Mouse (Mus musculus) brain, embryonic 18.5 days (tissue): Measurements from ENCODE around the gene Catsper1.
"Not testable (repeated sequence)": the region's sequence is repeated elsewhere in the genome, so short reads cannot be mapped to it uniquely, and the experiment has no call there.

Source experiments
- DNase-seq: peaks from one replicate; pipeline ENCODE4 v3.0.0-alpha.2; 2012; ENCODE audit warnings: low read depth, low spot score

The Catsper1 gene

DNA sequence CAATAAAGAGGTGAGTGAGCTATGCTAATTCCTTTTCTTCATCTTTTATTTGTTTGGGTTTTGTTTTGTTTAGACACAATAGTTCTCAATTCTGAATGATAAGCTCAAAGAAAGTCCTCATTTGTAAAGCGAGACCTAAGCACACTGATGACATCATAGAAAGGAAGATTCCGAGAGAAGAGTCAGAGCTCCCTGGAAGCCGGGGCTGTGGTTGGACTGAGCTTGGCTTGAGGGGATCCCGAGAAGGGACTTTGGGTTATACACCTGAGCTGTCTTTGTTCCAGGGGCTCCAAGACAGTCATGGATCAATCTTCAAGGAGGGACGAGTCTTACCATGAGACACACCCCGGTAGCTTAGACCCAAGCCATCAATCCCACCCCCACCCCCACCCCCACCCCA lies at the start of gene Catsper1:
Gene Catsper1, plus strand, starts transcription at position 301 of the 400 bp plus-strand sequence.
- no peak for DNase-seq

DNA sequence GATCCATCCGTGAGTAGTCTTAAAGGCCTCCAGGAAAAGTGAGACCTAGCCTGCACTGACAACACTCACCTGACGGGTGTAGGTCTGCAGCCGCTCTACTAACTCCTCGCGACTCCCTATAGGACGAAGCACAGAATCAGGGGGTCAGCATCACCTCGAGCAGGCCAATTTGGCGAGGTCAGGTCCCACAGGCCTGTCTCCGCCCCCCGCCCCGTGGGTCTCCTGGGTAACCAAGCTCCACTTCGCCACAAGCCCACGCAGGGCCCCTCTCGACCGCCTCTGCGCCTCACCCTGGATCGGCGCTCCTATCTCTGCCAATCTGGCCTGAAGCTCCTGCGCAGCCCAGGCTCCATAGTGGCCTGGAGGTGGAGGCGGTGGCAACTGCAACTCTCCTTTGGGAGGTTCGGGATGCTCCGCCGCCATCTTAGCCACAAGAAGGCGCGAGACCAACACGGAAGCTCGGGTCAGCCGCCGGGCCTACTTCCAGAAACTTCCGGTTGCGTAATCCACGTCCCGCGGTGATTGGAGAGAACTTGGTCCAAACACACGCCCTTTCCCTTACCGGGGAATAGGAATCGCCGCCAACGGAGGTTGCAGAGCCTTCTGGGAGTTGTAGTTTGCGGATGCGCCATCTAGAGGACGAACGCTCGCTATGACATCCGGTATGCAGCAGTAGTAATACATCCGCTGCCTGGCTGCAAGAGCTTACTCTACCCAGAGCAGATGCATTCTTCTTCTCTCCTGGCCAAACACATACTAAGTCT lies 40.4 kb upstream of the Catsper1 start, which contains the start of gene Sf3b2:
Gene Sf3b2, minus strand, starts transcription at position 484 of the 764 bp plus-strand sequence.
- peak; percentile 100 for DNase-seq

DNA sequence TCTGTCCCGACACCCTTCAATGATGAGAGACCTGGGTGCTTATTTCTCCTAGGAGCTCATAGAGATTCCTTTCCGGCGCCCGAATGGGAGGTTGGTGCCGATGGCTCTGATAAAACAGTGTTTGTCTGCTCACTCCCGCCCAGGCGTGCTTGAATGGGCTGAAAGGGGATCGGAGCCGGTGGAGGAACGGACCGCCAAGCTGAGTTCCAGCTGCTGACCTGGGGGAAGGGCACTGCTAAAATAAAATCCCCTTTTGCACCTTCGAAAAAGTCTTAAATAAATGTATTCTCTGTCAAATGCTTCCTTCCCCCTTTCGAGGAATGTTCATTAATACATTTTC lies 39.8 kb upstream of the Catsper1 start:
- no peak for DNase-seq

- DNase-seq: no peak
Measured at GRCm38 (mm10) chr19:5296630-5297029, 38.9 kb upstream of the Catsper1 start.

- DNase-seq: peak; percentile 37
Measured at GRCm38 (mm10) chr19:5297903-5298800, 37.4 kb upstream of the Catsper1 start, which contains the start of gene Gal3st3. Gene Gal3st3, plus strand, starts transcription at chr19:5298331.

DNA sequence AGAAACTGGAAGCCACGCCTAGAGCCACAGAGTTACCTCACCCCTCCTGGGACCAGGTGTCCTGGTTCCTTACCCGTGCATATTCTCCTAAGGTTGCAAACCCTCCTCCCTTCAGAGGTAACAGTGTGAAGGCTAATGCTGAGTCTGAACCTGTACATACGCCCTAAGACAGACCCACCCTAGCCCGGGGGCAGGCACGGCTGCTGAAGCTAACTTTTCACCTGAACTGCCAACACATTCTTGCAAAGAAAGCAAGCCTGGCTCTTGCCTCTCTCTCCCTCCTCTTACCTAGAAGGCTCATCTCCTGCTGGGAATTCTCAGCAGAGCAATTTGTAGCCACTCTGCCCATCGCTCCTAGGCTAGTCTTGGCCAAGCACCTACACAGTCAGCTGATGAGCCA lies 35.0 kb upstream of the Catsper1 start:
- DNase-seq: no peak

DNA sequence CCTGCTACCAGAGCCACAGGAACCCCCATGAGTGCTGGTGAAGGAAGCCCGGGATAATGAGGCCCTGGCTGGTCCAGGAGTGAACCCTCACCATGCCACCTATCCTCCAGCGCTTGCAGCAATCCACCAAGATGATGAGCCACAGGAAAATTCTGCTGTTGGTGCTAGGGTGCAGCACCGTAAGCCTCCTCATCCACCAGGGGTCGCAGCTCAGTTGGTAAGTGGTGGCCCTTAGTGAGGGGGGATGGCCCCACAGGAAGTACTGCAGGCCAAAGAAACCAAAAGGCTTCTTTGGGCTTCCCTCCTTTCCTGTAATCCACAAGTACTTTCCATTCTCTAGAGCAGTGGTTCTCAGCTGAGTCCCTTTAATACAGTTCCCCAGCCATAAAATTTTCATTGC lies 33.1 kb upstream of the Catsper1 start:
- DNase-seq: no peak

- DNase-seq: no peak
Measured at GRCm38 (mm10) chr19:5306279-5306678, 29.3 kb upstream of the Catsper1 start.

- no peak for DNase-seq
Measured at GRCm38 (mm10) chr19:5306968-5307734, 28.4 kb upstream of the Catsper1 start.

DNA sequence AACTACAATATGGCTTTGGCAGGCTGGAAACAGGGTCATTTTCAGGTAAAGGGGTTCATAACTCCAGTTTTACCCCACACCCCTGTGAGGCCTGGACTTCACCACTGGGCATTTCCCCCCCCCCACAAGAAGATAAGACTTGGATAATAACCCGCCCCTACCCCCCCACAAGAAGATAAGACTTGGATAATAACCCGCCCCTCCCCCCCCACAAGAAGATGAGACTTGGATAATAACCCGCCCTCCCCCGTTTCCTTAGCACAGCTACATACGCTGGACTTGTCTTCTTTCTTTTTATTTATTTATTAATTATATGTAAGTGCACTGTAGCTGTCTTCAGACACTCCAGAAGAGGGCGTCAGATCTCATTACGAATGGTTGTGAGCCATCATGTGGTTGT lies 26.5 kb upstream of the Catsper1 start:
- no peak for DNase-seq

DNA sequence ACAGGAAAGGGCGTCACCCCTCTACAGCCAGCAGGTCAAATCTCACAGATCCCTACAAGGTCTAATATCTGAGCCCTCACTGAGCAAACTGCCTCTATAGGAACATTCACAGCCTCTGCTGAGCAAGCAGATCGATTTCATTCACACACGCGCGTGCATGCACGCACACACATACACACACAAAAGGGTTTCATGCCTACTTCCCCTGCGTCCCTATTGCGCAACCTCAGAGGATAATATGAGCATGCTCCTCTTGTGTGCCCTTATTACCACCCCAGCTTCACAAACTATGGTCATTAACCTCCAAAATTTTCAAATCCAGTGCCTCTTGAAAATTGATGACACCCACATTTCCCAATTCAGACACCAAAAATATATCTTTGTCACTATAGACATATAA lies 22.4 kb upstream of the Catsper1 start:
- no peak for DNase-seq

DNA sequence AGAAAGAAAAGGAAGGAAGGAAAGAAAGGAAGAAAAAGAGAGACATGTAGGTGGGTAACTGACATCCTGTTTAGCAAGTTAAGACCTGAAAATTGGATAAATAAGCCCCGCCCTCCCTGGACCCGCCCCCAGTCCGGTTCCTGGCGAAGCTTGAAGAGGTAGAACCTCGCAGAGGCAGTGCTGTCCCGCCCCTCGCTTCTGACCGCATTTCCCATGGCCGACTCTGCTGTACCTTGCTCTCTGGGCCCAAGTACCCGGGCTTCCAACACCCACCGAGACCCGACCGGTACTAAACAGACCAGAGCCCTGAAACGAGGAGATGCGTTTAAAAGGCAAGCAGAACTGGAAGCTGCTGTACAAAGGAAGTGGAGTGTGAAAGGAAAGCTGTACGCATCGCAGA lies 11.7 kb upstream of the Catsper1 start:
- DNase-seq: no peak

GRCm38 (mm10) chr19:5327970-5328369 lies 7.6 kb upstream of the Catsper1 start:
- DNase-seq: no peak

DNA sequence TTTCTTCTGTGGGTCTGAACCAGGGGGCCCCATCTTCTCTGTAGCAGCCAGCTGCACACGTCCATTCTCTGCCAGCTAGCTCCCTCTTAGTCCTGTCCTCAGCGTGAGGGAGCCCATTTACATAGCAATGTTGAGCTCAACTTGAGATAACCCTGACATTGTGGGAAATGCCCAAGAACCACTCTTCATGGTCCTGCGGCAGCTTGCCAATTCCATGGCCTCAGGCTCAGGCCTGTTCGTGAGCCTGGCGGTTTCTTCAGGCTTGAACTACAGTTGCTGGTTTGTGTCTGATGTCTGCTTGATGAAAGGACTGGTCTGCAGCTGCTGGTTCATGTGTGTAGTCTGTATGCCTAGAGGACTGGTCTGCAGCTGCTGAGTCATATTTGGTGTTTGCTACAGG lies 800 bp upstream of the Catsper1 start:
- no peak for DNase-seq

DNA sequence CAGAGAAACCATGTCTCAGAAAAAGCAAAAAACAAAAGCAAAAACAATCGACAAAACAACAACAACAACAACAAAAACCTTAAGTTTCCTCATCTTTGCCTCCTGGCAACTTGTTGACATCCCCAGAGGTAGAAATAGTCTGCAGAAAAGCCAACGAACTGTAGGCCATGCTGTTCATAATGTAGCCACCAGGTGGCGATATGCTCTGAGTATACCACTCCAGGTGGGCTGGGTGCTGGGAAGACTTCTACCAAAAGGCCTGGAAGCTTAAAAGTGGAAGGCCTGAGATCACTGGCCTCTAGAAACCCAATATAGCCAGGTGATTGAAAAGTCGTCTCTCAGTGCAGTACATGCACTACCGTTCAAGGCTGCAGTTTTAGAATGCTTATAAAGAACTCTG lies 2.4 kb downstream of the Catsper1 start:
- DNase-seq: peak; percentile 3

DNA sequence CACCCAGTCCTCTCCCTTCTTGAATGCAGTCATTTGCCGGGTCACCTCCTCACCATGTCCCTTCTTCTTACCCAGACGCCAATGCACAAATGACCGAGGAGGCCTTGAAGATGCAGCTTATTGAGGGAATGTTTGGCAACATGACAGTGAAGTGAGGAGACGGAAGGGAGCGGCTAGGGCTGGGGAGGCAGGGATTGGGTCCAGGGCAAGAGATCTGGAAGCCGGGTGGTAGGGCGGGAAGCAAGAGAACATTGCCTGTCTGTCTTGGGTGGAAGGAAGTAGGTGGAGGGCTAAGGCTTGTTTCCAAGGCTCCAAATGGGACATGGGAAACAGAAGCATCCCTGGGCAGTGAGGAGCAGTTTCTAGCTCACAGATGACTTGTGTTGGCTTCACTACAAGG lies 5.8 kb downstream of the Catsper1 start:
- no peak for DNase-seq

- DNase-seq: no peak
Measured at GRCm38 (mm10) chr19:5345297-5346131, 10.0 kb downstream of the Catsper1 start.

DNA sequence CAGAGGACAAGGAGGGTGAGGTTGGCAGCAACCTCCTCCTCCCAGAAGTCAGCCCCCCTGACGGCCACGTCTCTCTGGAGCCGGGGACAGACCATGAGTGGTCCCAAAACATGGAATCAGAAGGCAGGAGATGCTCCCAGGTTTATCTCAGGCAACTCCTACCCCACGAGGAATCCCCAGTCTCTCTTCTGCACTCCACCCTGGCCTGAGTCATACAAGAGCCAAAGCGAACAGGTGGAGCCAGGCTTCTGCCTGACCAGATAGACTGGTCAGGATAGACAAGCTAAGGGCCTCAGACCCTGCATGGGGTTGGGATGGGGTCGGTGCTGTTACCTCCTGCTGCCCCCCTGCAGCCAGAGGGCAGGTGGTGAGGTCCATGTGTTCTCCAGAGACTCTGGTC lies 12.5 kb downstream of the Catsper1 start:
- no peak for DNase-seq

DNA sequence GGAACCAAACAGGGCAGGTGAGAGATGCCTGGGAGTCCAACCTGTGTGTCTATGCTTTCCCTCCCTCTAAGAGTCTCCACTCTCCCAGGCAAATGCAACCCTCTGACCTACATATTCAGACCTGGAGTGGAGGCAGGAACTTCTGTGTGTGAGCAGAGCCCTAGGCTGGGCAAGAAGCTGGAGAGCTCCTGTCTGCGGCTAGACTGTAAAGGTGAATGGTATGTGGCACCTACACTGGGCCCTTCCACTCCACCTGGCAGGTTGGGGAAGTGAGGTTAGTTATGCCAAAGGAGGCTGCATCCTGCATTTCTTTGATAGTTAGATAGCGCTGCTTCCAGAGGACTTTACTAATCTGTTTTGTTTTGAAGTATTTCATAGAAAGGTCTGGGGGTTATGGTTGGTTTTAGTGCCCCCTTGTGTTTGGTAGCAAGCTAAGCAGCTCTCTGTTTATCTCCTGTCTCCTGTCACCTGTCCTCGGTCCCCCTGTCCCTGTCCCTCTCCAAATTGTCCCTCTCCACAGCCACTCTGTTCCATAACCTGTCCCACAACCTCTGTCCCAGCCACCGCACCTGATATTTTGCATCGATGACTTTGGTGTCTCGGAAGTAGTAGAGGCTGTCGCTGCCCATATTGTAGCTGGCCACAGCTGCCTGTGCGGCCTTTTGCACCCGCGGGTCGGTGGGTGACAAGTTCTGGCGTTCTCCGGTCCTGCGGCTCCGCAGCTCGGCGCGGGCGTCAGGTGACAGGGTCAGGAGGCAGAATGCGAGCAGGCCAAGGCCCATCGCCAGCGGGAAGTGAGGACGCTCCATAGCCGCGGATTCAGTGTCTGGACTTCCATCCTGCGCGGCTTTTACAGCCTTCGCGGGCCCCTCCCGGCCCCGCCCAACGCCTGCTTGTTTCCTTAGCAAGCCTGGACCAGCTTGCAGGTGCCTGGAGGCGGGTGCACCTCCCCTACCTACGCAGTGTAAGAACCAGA lies 13.3 kb downstream of the Catsper1 start:
- DNase-seq: no peak

DNA sequence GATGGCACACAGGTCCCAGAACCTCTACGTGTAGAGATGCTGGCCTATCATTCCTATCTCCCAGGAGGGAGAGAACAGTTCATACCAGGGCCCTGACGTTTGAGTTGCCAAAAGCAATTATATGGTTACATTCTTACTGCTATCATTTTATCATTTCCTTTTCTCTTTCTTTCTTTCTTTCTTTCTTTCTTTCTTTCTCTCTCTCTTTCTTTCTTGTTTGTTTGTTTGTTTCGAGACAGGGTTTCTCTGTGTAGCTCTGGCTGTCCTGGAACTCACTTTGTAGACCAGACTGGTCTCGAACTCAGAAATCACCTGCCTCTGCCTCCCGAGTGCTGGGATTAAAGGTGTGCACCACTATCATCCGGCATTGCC lies 13.9 kb downstream of the Catsper1 start, which contains the start of gene Cst6:
Gene Cst6, minus strand, starts transcription at position 73 of the 372 bp plus-strand sequence.
- DNase-seq: not testable (repeated sequence)
